Mouse (Mus musculus) thymus, adult 2 months (tissue): ENCODE measurements around the gene Acss2. TPM values are rescaled to one million over a fixed set of nuclear protein-coding genes. Genes with fewer than 3 reads are reported as not detected.

Experiments used
- DNase-seq: peaks from one replicate; pipeline ENCODE4 v3.0.0; 2021
- H3K27ac ChIP-seq: fragments of 200-500 bp; 2 replicates; pipeline ENCODE4 v1.5.1; 2012; ENCODE audit warnings: low read length, control low read depth; ENCODE audit not compliant: control insufficient read depth, insufficient read depth
- H3K27me3 ChIP-seq: fragments of 200-500 bp; 2 replicates; pipeline ENCODE4 v1.6.1; 2012; ENCODE audit warnings: mild to moderate bottlenecking, low read length, moderate library complexity, mixed read lengths; ENCODE audit not compliant: control insufficient read depth, insufficient read depth
- H3K36me3 ChIP-seq: fragments of 200-500 bp; 2 replicates; pipeline ENCODE4 v1.6.1; 2012; ENCODE audit warnings: mild to moderate bottlenecking, low read length, moderate library complexity; ENCODE audit not compliant: control insufficient read depth, insufficient read depth
- H3K4me1 ChIP-seq: fragments of 200-500 bp; replicated peaks from 2 replicates; pipeline ENCODE4 v1.6.1; 2012; ENCODE audit warnings: low read length; ENCODE audit not compliant: control insufficient read depth, insufficient read depth
- H3K4me3 ChIP-seq: fragments of 200-500 bp; 2 replicates; pipeline ENCODE4 v1.5.1; 2012; ENCODE audit warnings: mild to moderate bottlenecking, low read length, control low read depth, moderate library complexity; ENCODE audit not compliant: control insufficient read depth, insufficient read depth
- CTCF ChIP-seq: fragments of 200-500 bp; IDR thresholded peaks from 2 replicates; pipeline ENCODE4 v1.5.1; 2012; ENCODE audit warnings: mild to moderate bottlenecking, control low read depth, low read length, moderate library complexity, borderline replicate concordance; ENCODE audit not compliant: control insufficient read depth, poor library complexity, insufficient read depth; ENCODE audit errors: extremely low read depth
- POLR2A ChIP-seq: fragments of 200-500 bp; IDR thresholded peaks from 2 replicates; pipeline ENCODE4 v1.6.1; 2012; ENCODE audit warnings: mild to moderate bottlenecking, low read length, control low read depth, moderate library complexity; ENCODE audit not compliant: control insufficient read depth, poor library complexity, insufficient read depth; ENCODE audit errors: extremely low read depth
- WGBS: fragments of 180-500 bp; shearing (Covaris S2); methylation state at CpG from one replicate; pipeline ENCODE4 v1.1.7; 2018; 5-methylcytosine and 5-hydroxymethylcytosine counted together
- polyA plus RNA-seq: library from polyadenylated mRNA; depleted of rRNA; stranded (reverse); fragments of >200 nt; gene quantifications from 2 replicates; pipeline ENCODE4 v1.2.3, GENCODE M21; 2012; rRNA removed

Acss2 gene
- polyA plus RNA-seq, 1 experiment: 56.0 TPM

GRCm38 (mm10) chr2:155630153-155630552, 112.4 kb downstream of the Acss2 start:
- 40% methylated on average over 20 of the region's 20 CpGs for WGBS
- H3K4me1 ChIP-seq: peaks cover 5% of the 10 kb centered on the region
- no peaks in the 10 kb centered on the region; the same call in 1 of the 2 replicates for H3K27me3 ChIP-seq
- TF ChIP-seq CTCF: peak; percentile 20; the same call in 1 of the 2 replicates
- TF ChIP-seq POLR2A: no peak
- H3K27ac ChIP-seq: no peak overlapping the region
- no peak for DNase-seq
- no peak overlapping the region for H3K4me3 ChIP-seq
- H3K36me3 ChIP-seq: peaks cover 16% of the 10 kb centered on the region; the same call in 1 of the 2 replicates

- TF ChIP-seq POLR2A: no peak
- no peak for TF ChIP-seq CTCF
- H3K27ac ChIP-seq: no peak overlapping the region
- DNase-seq: no peak
- peaks cover 23% of the 10 kb centered on the region; the same call in 1 of the 2 replicates for H3K36me3 ChIP-seq
- WGBS: 59% methylated on average over 43 of the region's 43 CpGs
- H3K4me3 ChIP-seq: no peak overlapping the region
- no peaks in the 10 kb centered on the region; the same call in 1 of the 2 replicates for H3K27me3 ChIP-seq
- peaks cover 5% of the 10 kb centered on the region for H3K4me1 ChIP-seq
Measured at GRCm38 (mm10) chr2:155630590-155631416, 113.1 kb downstream of the Acss2 start.

- Histone ChIP-seq H3K36me3 (peaks cover 38% of the 10 kb centered on the region; the same call in 1 of the 2 replicates), H3K4me3 (no peak overlapping the region), H3K27ac (no peak overlapping the region), H3K4me1 (peaks cover 5% of the 10 kb centered on the region), H3K27me3 (no peaks in the 10 kb centered on the region; the same call in 1 of the 2 replicates)
- no peak for DNase-seq
- WGBS: 93% methylated on average over 30 of the region's 30 CpGs
- TF ChIP-seq POLR2A (no peak), CTCF (no peak)
Measured at GRCm38 (mm10) chr2:155632138-155632936, 114.6 kb downstream of the Acss2 start.

GRCm38 (mm10) chr2:155633121-155633520, 115.4 kb downstream of the Acss2 start:
- Histone ChIP-seq H3K36me3 (peaks cover 46% of the 10 kb centered on the region), H3K4me1 (peaks cover 5% of the 10 kb centered on the region), H3K27ac (no peak overlapping the region), H3K27me3 (no peaks in the 10 kb centered on the region; the same call in 1 of the 2 replicates), H3K4me3 (no peak overlapping the region)
- no peak for DNase-seq
- 97% methylated on average over 19 of the region's 19 CpGs for WGBS
- TF ChIP-seq POLR2A: no peak
- no peak for TF ChIP-seq CTCF

- H3K27ac ChIP-seq: no peak overlapping the region
- no peak for DNase-seq
- peaks cover 5% of the 10 kb centered on the region for H3K4me1 ChIP-seq
- no peaks in the 10 kb centered on the region; the same call in 1 of the 2 replicates for H3K27me3 ChIP-seq
- TF ChIP-seq CTCF: no peak
- no peak for TF ChIP-seq POLR2A
- WGBS: 95% methylated on average over 9 of the region's 9 CpGs
- peaks cover 47% of the 10 kb centered on the region for H3K36me3 ChIP-seq
- H3K4me3 ChIP-seq: no peak overlapping the region
Measured at GRCm38 (mm10) chr2:155633731-155634130, 116.0 kb downstream of the Acss2 start.

GRCm38 (mm10) chr2:155634562-155634961, 116.8 kb downstream of the Acss2 start:
- Histone ChIP-seq H3K36me3 (peaks cover 56% of the 10 kb centered on the region), H3K4me1 (peaks cover 1% of the 10 kb centered on the region; the same call in 1 of the 2 replicates), H3K27me3 (no peaks in the 10 kb centered on the region; the same call in 1 of the 2 replicates), H3K4me3 (no peak overlapping the region), H3K27ac (no peak overlapping the region)
- no peak for DNase-seq
- WGBS: 96% methylated on average over 8 of the region's 8 CpGs
- no peak for TF ChIP-seq POLR2A
- TF ChIP-seq CTCF: no peak

Other genes with a start within 250 kb of the Acss2 start
- gene Map1lc3a, start 241.7 kb upstream of the Acss2 start, polyA plus RNA-seq: 159 and 161 TPM in 2 replicates
- 40.2 and 45.7 TPM in 2 replicates for gene Pigu, start 160.5 kb upstream of the Acss2 start, polyA plus RNA-seq
- gene Trp53inp2, start 136.9 kb upstream of the Acss2 start, polyA plus RNA-seq: 85.4 and 89.8 TPM in 2 replicates
- gene Ncoa6, start 44.1 kb upstream of the Acss2 start, polyA plus RNA-seq: 32.8 and 40.5 TPM in 2 replicates
- gene Ggt7, start 289 bp downstream of the Acss2 start, polyA plus RNA-seq: 35.1 and 42.8 TPM in 2 replicates
- gene Gss, start 74.9 kb downstream of the Acss2 start, polyA plus RNA-seq: 20.6 and 23.2 TPM in 2 replicates
- gene Myh7b, start 93.3 kb downstream of the Acss2 start, polyA plus RNA-seq: 0.09 and 1.0 TPM in 2 replicates
- gene Trpc4ap, start 174.4 kb downstream of the Acss2 start, polyA plus RNA-seq: 489 and 518 TPM in 2 replicates
- gene Edem2, start 211.5 kb downstream of the Acss2 start, polyA plus RNA-seq: 55.8 and 58.6 TPM in 2 replicates
- gene Gm17581, start 217.9 kb downstream of the Acss2 start, polyA plus RNA-seq: not detected in 2 replicates
- gene Procr, start 233.2 kb downstream of the Acss2 start, polyA plus RNA-seq: 3.7 and 4.7 TPM in 2 replicates